Mouse (Mus musculus) embryo, embryonic 10 days (tissue): ENCODE data around the gene Eps15.
A peak's percentile ranks its signal among the peaks of the same experiment; 100 is the strongest.
"Not testable (repeated sequence)": the region's sequence is repeated elsewhere in the genome, so short reads cannot be mapped to it uniquely, and the experiment has no call there.

Source experiments
- DNase-seq: peaks from one replicate; pipeline ENCODE4 v3.0.0-alpha.2; 2015; ENCODE audit warnings: low spot score

Gene Eps15

GRCm38 (mm10) chr4:109401176-109401689, 121.2 kb downstream of the Eps15 start:
- no peak for DNase-seq

- DNase-seq = not testable (repeated sequence)
These were observed 124.8 kb downstream of the Eps15 start for GRCm38 (mm10) chr4:109404908-109405307.

GRCm38 (mm10) chr4:109405415-109405814, 125.3 kb downstream of the Eps15 start:
- no peak for DNase-seq

GRCm38 (mm10) chr4:109406054-109406485, 126.0 kb downstream of the Eps15 start:
- DNase-seq = peak; percentile 75

GRCm38 (mm10) chr4:109406486-109407175, 126.6 kb downstream of the Eps15 start, which contains the start of gene Ttc39a:
Gene Ttc39a (plus strand): TSS chr4:109406623.
- DNase-seq = peak; percentile 62

GRCm38 (mm10) chr4:109407176-109407520, 127.1 kb downstream of the Eps15 start:
- no peak for DNase-seq

GRCm38 (mm10) chr4:109407701-109408485, 127.8 kb downstream of the Eps15 start:
- DNase-seq = no peak

GRCm38 (mm10) chr4:109410681-109411376, 130.8 kb downstream of the Eps15 start:
- no peak for DNase-seq

- DNase-seq = no peak
These were observed 131.4 kb downstream of the Eps15 start for GRCm38 (mm10) chr4:109411377-109411967.

- DNase-seq = no peak
These were observed 132.2 kb downstream of the Eps15 start for GRCm38 (mm10) chr4:109412233-109412632.

- no peak for DNase-seq
These were observed 137.9 kb downstream of the Eps15 start for GRCm38 (mm10) chr4:109417998-109418397.

- no peak for DNase-seq
These were observed 138.9 kb downstream of the Eps15 start for GRCm38 (mm10) chr4:109419017-109419416.

- no peak for DNase-seq
These were observed 139.5 kb downstream of the Eps15 start for GRCm38 (mm10) chr4:109419563-109419962.

GRCm38 (mm10) chr4:109420138-109420795, 140.2 kb downstream of the Eps15 start:
- DNase-seq = no peak

- DNase-seq = no peak
These were observed 141.5 kb downstream of the Eps15 start for GRCm38 (mm10) chr4:109421608-109422007.

- no peak for DNase-seq
These were observed 142.4 kb downstream of the Eps15 start for GRCm38 (mm10) chr4:109422436-109422835.

- DNase-seq = no peak
These were observed 143.4 kb downstream of the Eps15 start for GRCm38 (mm10) chr4:109423438-109423837.

GRCm38 (mm10) chr4:109427058-109427457, 147.0 kb downstream of the Eps15 start:
- DNase-seq = no peak

- DNase-seq = no peak
These were observed 150.2 kb downstream of the Eps15 start for GRCm38 (mm10) chr4:109430250-109430649.

GRCm38 (mm10) chr4:109430854-109431253, 150.8 kb downstream of the Eps15 start:
- DNase-seq = peak; percentile 76

GRCm38 (mm10) chr4:109432668-109433375, 152.8 kb downstream of the Eps15 start:
- DNase-seq = no peak
